Mouse (Mus musculus): Measurements from ENCODE around the gene Ern1. TPM values are rescaled to one million over a fixed set of nuclear protein-coding genes. Genes with fewer than 3 reads are reported as not detected.
A peak's percentile ranks its signal among the peaks of the same experiment; 100 is the strongest.

Gene Ern1
- polyA plus RNA-seq, 1 experiment from 2014 or later, result 7.6 TPM

GRCm38 (mm10) chr11:106489036-106489693 lies 1.5 kb upstream of the Ern1 start:
- Histone ChIP-seq H3K9me3 (ENCODE audit: control insufficient read depth, low read length) (no peaks in the 10 kb centered on the region), H3K9ac (ENCODE audit: low read length) (no peak overlapping the region), H3K27me3 (replicated peaks; ENCODE audit: control insufficient read depth, insufficient read depth, low read length) (no peaks in the 10 kb centered on the region), H3K4me3 (ENCODE audit: low read depth, low read length) (no peak overlapping the region), H3K4me2 (ENCODE audit: low read length) (no peak overlapping the region), H3K4me1 (replicated peaks; ENCODE audit: control insufficient read depth, insufficient read depth, low read length) (peaks cover 8% of the 10 kb centered on the region), H3K36me3 (ENCODE audit: control insufficient read depth, insufficient read depth, low read length) (no peaks in the 10 kb centered on the region), H3K27ac (ENCODE audit: low read depth) (no peak overlapping the region)
- ATAC-seq (replicated peaks; ENCODE audit: low FRiP score, low TSS enrichment, low read depth) (no peak), DNase-seq (ENCODE audit: low spot score) (no peak)
- WGBS, result 61% methylated on average over 6 of the region's 7 CpGs

DNA sequence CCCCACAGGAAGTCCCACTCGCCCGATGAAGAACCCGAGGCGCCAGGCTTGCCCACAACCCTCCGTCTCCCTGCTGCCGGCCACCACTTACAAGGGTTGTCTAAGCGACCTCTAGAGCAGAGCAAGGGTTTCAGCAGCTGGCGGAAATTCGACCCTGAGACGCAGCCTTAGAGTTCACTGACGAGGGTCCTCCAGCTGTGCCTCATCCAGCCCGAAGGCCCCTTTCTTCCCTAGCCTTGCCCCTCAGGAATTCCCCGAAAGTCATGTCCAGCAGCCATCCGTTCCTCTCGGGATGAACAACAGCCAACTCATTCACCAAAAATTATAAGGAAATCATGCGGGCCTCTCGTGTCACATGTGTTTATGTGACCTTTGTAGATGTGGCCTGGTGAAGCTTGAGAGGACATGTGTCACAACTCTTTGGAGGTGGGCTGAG lies 492 bp upstream of the Ern1 start:
- H3K9me3 ChIP-seq (ENCODE audit: control insufficient read depth, low read length), result no peaks in the 10 kb centered on the region
- H3K27ac ChIP-seq (ENCODE audit: low read depth), result peak overlapping the region; percentile 83; the same call in 1 of the 2 replicates
- H3K4me2 ChIP-seq (ENCODE audit: low read length), result peak overlapping the region; percentile 87
- no peak for DNase-seq (ENCODE audit: low spot score)
- H3K27me3 ChIP-seq (replicated peaks; ENCODE audit: control insufficient read depth, insufficient read depth, low read length), result no peaks in the 10 kb centered on the region
- 10% methylated on average over 17 of the region's 17 CpGs for WGBS
- H3K4me1 ChIP-seq (replicated peaks; ENCODE audit: control insufficient read depth, insufficient read depth, low read length), result peaks cover 8% of the 10 kb centered on the region
- H3K4me3 ChIP-seq (ENCODE audit: low read depth, low read length), result peak overlapping the region; percentile 75
- H3K36me3 ChIP-seq (ENCODE audit: control insufficient read depth, insufficient read depth, low read length), result no peaks in the 10 kb centered on the region
- 0 out of 2 replicates have a peak overlapping the region, but pooled peaks have one; percentile 22 for H3K9ac ChIP-seq (ENCODE audit: low read length)
- ATAC-seq (replicated peaks; ENCODE audit: low FRiP score, low TSS enrichment, low read depth), result peak; percentile 17

- WGBS, result under 1% methylated on average over 86 of the region's 86 CpGs
- Histone ChIP-seq H3K9ac (ENCODE audit: low read length) (peak overlapping the region; percentile 78), H3K4me2 (ENCODE audit: low read length) (peak overlapping the region; percentile 87), H3K9me3 (ENCODE audit: control insufficient read depth, low read length) (no peaks in the 10 kb centered on the region), H3K27ac (ENCODE audit: low read depth) (peak overlapping the region; percentile 83), H3K27me3 (replicated peaks; ENCODE audit: control insufficient read depth, insufficient read depth, low read length) (no peaks in the 10 kb centered on the region), H3K4me1 (replicated peaks; ENCODE audit: control insufficient read depth, insufficient read depth, low read length) (peaks cover 8% of the 10 kb centered on the region), H3K4me3 (ENCODE audit: low read depth, low read length) (peak overlapping the region; percentile 75), H3K36me3 (ENCODE audit: control insufficient read depth, insufficient read depth, low read length) (no peaks in the 10 kb centered on the region)
- DNase-seq (ENCODE audit: low spot score) (peak; percentile 85), ATAC-seq (replicated peaks; ENCODE audit: low FRiP score, low TSS enrichment, low read depth) (peak; percentile 78; the same call in 1 of the 2 replicates)
Measured at GRCm38 (mm10) chr11:106486866-106487732, 553 bp downstream of the Ern1 start.

DNA sequence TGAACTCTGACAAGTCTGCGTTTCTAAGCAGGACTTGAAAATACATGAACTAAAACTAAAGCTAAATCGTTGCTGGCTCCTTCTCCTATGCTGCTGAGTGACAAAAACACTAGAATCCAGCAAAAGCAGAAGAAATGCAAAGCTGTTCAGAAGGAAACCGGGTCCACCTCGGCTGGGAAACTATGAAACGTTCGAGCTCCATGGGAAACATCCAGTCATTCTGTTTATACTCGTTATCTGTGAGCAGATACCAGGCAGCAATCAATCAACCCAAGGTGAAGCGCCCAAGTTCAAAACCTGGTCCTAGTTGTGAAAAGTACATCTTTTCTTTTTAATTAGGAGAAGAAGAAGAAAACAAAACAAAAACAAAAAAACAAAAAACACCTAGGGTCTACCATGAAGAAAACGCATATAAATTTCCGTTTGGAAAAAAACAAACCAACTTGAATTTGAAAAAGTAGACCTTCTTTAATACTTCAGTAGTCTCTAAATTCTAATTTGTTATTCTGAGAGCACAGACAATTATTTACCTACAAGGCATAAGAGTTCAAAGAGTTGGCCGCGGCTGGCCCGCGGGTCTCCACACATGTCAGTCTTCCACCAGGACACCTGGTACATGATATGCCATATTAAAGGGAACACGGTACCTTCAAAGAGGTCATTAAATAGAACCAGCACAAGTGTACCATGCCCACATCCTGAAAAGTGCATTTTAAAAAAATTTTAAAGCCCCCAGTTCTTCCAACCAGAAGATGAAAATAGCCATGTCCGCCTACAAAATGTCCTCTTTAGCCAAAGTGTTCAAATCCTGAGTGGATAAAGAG lies 1.4 kb downstream of the Ern1 start:
- Histone ChIP-seq H3K27ac (ENCODE audit: low read depth) (no peak overlapping the region), H3K27me3 (replicated peaks; ENCODE audit: control insufficient read depth, insufficient read depth, low read length) (no peaks in the 10 kb centered on the region), H3K4me2 (ENCODE audit: low read length) (peak overlapping the region; percentile 87), H3K4me1 (replicated peaks; ENCODE audit: control insufficient read depth, insufficient read depth, low read length) (peaks cover 8% of the 10 kb centered on the region), H3K9me3 (ENCODE audit: control insufficient read depth, low read length) (no peaks in the 10 kb centered on the region), H3K9ac (ENCODE audit: low read length) (peak overlapping the region; percentile 78; the same call in 1 of the 2 replicates), H3K36me3 (ENCODE audit: control insufficient read depth, insufficient read depth, low read length) (no peaks in the 10 kb centered on the region), H3K4me3 (ENCODE audit: low read depth, low read length) (peak overlapping the region; percentile 75)
- DNase-seq (ENCODE audit: low spot score) (no peak), ATAC-seq (replicated peaks; ENCODE audit: low FRiP score, low TSS enrichment, low read depth) (no peak)
- 27% methylated on average over 16 of the region's 16 CpGs for WGBS

DNA sequence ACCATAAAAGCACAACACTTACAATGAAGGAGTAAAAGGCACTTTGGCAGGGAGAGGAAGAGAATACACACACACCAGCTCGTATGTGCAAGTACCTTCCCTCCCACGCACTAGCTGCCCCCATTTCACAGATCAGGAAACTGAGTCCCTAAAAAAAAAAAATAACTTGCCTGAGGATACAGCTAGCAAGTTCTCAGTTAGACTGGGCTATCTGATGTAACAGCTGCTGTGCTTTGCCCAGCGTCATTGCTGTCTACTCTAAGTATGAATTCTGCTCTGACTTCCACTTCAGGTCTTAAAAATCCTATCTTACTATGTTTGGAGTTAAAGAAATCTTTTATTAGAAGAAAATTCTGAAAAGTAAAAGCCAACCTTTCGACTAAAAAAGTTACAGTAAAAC lies 2.0 kb downstream of the Ern1 start:
- Histone ChIP-seq H3K4me2 (ENCODE audit: low read length) (peak overlapping the region; percentile 87; the same call in 1 of the 2 replicates), H3K27me3 (replicated peaks; ENCODE audit: control insufficient read depth, insufficient read depth, low read length) (no peaks in the 10 kb centered on the region), H3K9ac (ENCODE audit: low read length) (no peak overlapping the region), H3K36me3 (ENCODE audit: control insufficient read depth, insufficient read depth, low read length) (no peaks in the 10 kb centered on the region), H3K4me1 (replicated peaks; ENCODE audit: control insufficient read depth, insufficient read depth, low read length) (peaks cover 8% of the 10 kb centered on the region), H3K9me3 (ENCODE audit: control insufficient read depth, low read length) (no peaks in the 10 kb centered on the region), H3K4me3 (ENCODE audit: low read depth, low read length) (no peak overlapping the region), H3K27ac (ENCODE audit: low read depth) (no peak overlapping the region)
- no peak for DNase-seq (ENCODE audit: low spot score)
- ATAC-seq (replicated peaks; ENCODE audit: low FRiP score, low TSS enrichment, low read depth), result no peak
- WGBS, result 71% methylated on average over 4 of the region's 4 CpGs

GRCm38 (mm10) chr11:106484875-106485274 lies 2.8 kb downstream of the Ern1 start:
- 83% methylated on average over 4 of the region's 4 CpGs for WGBS
- Histone ChIP-seq H3K4me1 (replicated peaks; ENCODE audit: control insufficient read depth, insufficient read depth, low read length) (peaks cover 8% of the 10 kb centered on the region), H3K27ac (ENCODE audit: low read depth) (no peak overlapping the region), H3K4me3 (ENCODE audit: low read depth, low read length) (no peak overlapping the region), H3K4me2 (ENCODE audit: low read length) (no peak overlapping the region), H3K9me3 (ENCODE audit: control insufficient read depth, low read length) (no peaks in the 10 kb centered on the region), H3K36me3 (ENCODE audit: control insufficient read depth, insufficient read depth, low read length) (no peaks in the 10 kb centered on the region), H3K27me3 (replicated peaks; ENCODE audit: control insufficient read depth, insufficient read depth, low read length) (no peaks in the 10 kb centered on the region), H3K9ac (ENCODE audit: low read length) (no peak overlapping the region)
- DNase-seq (ENCODE audit: low spot score), result no peak
- ATAC-seq (replicated peaks; ENCODE audit: low FRiP score, low TSS enrichment, low read depth), result no peak

- no peak overlapping the region for H3K9ac ChIP-seq (ENCODE audit: low read length)
- no peak overlapping the region for H3K4me2 ChIP-seq (ENCODE audit: low read length)
- 88% methylated on average over 8 of the region's 8 CpGs for WGBS
- H3K27ac ChIP-seq (ENCODE audit: low read depth), result no peak overlapping the region
- H3K4me1 ChIP-seq (replicated peaks; ENCODE audit: control insufficient read depth, insufficient read depth, low read length), result peaks cover 4% of the 10 kb centered on the region
- H3K9me3 ChIP-seq (ENCODE audit: control insufficient read depth, low read length), result no peaks in the 10 kb centered on the region
- no peak overlapping the region for H3K4me3 ChIP-seq (ENCODE audit: low read depth, low read length)
- ATAC-seq (replicated peaks; ENCODE audit: low FRiP score, low TSS enrichment, low read depth) (no peak), DNase-seq (ENCODE audit: low spot score) (no peak)
- H3K27me3 ChIP-seq (replicated peaks; ENCODE audit: control insufficient read depth, insufficient read depth, low read length), result no peaks in the 10 kb centered on the region
- no peaks in the 10 kb centered on the region for H3K36me3 ChIP-seq (ENCODE audit: control insufficient read depth, insufficient read depth, low read length)
Measured at GRCm38 (mm10) chr11:106482867-106483266, 4.8 kb downstream of the Ern1 start.

DNA sequence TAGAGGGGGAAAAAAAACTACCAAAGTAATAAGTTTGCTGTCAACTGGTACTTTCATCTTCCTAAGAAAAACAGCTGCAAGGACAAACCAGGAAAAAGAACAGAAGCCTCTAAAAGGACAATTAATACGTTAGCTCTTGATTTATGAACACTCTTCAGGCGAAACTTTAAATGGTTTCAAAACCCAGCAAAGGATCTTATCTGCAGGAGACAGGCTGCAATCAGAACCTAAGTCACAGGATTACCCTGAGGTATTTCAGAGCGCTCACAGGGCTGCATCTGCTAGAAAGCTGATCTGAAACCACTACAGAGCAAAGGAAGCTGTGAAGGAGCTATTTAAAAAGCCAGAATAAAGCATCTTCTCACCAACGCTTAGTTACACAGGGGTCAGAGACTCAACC lies 6.0 kb downstream of the Ern1 start:
- 19% methylated on average over 4 of the region's 4 CpGs for WGBS

More for the DNA sequence above, 6.0 kb downstream of the Ern1 start:
- ATAC-seq (replicated peaks; ENCODE audit: low FRiP score, low TSS enrichment, low read depth) (no peak), DNase-seq (ENCODE audit: low spot score) (no peak)
- Histone ChIP-seq H3K9ac (ENCODE audit: low read length) (no peak overlapping the region), H3K9me3 (ENCODE audit: control insufficient read depth, low read length) (no peaks in the 10 kb centered on the region), H3K4me1 (replicated peaks; ENCODE audit: control insufficient read depth, insufficient read depth, low read length) (peaks cover 4% of the 10 kb centered on the region; the same call in 1 of the 2 replicates), H3K4me3 (ENCODE audit: low read depth, low read length) (no peak overlapping the region), H3K27ac (ENCODE audit: low read depth) (no peak overlapping the region), H3K36me3 (ENCODE audit: control insufficient read depth, insufficient read depth, low read length) (no peaks in the 10 kb centered on the region), H3K4me2 (ENCODE audit: low read length) (no peak overlapping the region), H3K27me3 (replicated peaks; ENCODE audit: control insufficient read depth, insufficient read depth, low read length) (no peaks in the 10 kb centered on the region)
